Comparison of ENCODE assay signal across 13 mouse cellular contexts in the genomic region with DNA sequence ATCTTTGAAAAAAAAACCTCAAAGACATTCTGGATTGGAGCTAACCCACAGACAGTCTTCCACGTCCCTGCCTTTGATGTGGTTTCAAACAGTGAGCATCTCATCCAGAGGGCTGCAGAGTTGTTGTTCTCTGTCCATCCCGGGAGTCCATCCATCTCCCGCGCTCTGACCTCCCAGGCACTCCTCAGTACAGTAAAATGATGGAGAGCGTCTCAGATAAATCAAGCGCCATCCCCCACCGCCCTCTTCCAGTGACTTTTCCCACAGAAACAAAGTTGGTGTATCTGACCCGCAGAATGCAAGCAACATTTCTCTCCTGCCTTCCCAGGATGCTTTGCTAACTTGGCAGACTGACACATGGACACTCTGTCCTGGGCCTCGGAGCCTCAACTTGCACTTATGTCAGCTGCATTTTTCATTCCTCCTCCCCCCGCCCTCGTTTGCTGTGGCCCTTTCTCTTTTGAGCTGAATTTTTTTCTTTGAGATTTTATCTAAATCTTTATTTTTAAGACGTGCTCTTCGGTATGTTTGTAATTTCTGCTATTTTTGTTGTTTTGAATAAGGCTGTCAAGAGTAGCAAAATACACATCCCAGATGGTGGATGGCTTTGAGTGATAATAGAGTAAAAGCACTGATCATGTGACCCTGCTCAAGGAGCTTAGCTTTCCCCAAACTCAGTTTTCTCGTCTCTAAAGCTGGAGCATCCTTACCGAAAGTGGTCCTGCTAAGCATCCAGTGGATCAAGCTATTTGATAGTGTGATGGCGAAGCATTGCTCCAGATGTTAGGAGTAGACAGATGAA. TPM values are rescaled to one million over a fixed set of nuclear protein-coding genes. Genes with fewer than 3 reads are reported as not detected.
DNase-seq lines count a peak whose midpoint lies in the region; ATAC-seq and TF ChIP-seq lines count a peak whose summit lies in the region.
"Had no signal": no experiment of that assay in that cellular context is flagged by ENCODE, and none has a peak within 500 bp of the region (broad histone marks: within the 10 kb centered on the region; RNA-seq: fewer than 3 reads in every experiment).

No protein-coding gene starts in this region.

- H3K36me3 ChIP-seq in hindbrain, embryonic 16.5 days (ENCODE audit: control insufficient read depth, insufficient read depth, low read length): no peaks in the 10 kb centered on the region
- H3K36me3 ChIP-seq in hindbrain, embryonic 10.5 days: peaks cover 20% of the 10 kb centered on the region; the same call in 1 of the 2 replicates
- no peaks in the 10 kb centered on the region for H3K36me3 ChIP-seq in midbrain, embryonic 16.5 days (ENCODE audit: control insufficient read depth, insufficient read depth, low read length)
- no peaks in the 10 kb centered on the region for H3K36me3 ChIP-seq in midbrain, embryonic 11.5 days (ENCODE audit: control insufficient read depth, insufficient read depth, low read length)
- H3K36me3 ChIP-seq in lung, embryonic 16.5 days (ENCODE audit: control insufficient read depth, insufficient read depth, low read length): no peaks in the 10 kb centered on the region
- H3K36me3 ChIP-seq in stomach, postnatal 0 days (ENCODE audit: control insufficient read depth, insufficient read depth, low read length): no peaks in the 10 kb centered on the region
- H3K36me3 ChIP-seq: limb, embryonic 12.5 days had no signal

- no peaks in the 10 kb centered on the region for H3K27me3 ChIP-seq in hindbrain, embryonic 16.5 days (replicated peaks; ENCODE audit: control insufficient read depth, insufficient read depth, low read length)
- H3K27me3 ChIP-seq in hindbrain, embryonic 10.5 days (ENCODE audit: insufficient read depth, poor library complexity, severe bottlenecking): no peaks in the 10 kb centered on the region
- H3K27me3 ChIP-seq in midbrain, embryonic 16.5 days (ENCODE audit: control insufficient read depth, insufficient read depth, low read depth, low read length): no peaks in the 10 kb centered on the region
- H3K27me3 ChIP-seq in midbrain, embryonic 11.5 days (ENCODE audit: control insufficient read depth, insufficient read depth, low read length): no peaks in the 10 kb centered on the region
- H3K27me3 ChIP-seq in lung, embryonic 16.5 days (ENCODE audit: control insufficient read depth, insufficient read depth, low read depth, low read length): no peaks in the 10 kb centered on the region
- no peaks in the 10 kb centered on the region for H3K27me3 ChIP-seq in stomach, postnatal 0 days (ENCODE audit: control insufficient read depth, insufficient read depth, low read length)
- H3K27me3 ChIP-seq: limb, embryonic 12.5 days had no signal

- no peak for TF ChIP-seq CTCF in stomach, postnatal 0 days (IDR thresholded peaks at IDR 0.05; ENCODE audit: low read depth)

- no peak overlapping the region for H3K27ac ChIP-seq in hindbrain, embryonic 16.5 days (ENCODE audit: low read depth, low read length)
- H3K27ac ChIP-seq in hindbrain, embryonic 10.5 days: no peak overlapping the region
- no peak overlapping the region for H3K27ac ChIP-seq in midbrain, embryonic 16.5 days (ENCODE audit: low read length)
- H3K27ac ChIP-seq in midbrain, embryonic 11.5 days (ENCODE audit: low read depth, low read length): no peak overlapping the region
- peak overlapping the region; percentile 63 for H3K27ac ChIP-seq in lung, embryonic 16.5 days (ENCODE audit: low read length)
- H3K27ac ChIP-seq in stomach, postnatal 0 days (replicated peaks): no peak overlapping the region
- H3K27ac ChIP-seq: limb, embryonic 12.5 days had no signal

- no peak overlapping the region for H3K4me3 ChIP-seq in hindbrain, embryonic 16.5 days (ENCODE audit: low read length)
- H3K4me3 ChIP-seq in hindbrain, embryonic 10.5 days: no peak overlapping the region
- H3K4me3 ChIP-seq in midbrain, embryonic 16.5 days (ENCODE audit: low read depth, low read length): no peak overlapping the region
- no peak overlapping the region for H3K4me3 ChIP-seq in midbrain, embryonic 11.5 days (ENCODE audit: low read depth, low read length)
- H3K4me3 ChIP-seq in lung, embryonic 16.5 days (ENCODE audit: low read length): no peak overlapping the region
- no peak overlapping the region for H3K4me3 ChIP-seq in stomach, postnatal 0 days (ENCODE audit: low read depth, low read length)
- H3K4me3 ChIP-seq: limb, embryonic 12.5 days had no signal

- no peaks in the 10 kb centered on the region for H3K4me1 ChIP-seq in hindbrain, embryonic 16.5 days (ENCODE audit: control insufficient read depth, insufficient read depth, low read depth, low read length)
- 0 out of 2 replicates have a peak, but pooled peaks cover 1% of the 10 kb centered on the region for H3K4me1 ChIP-seq in hindbrain, embryonic 10.5 days (replicated peaks)
- H3K4me1 ChIP-seq in midbrain, embryonic 16.5 days (ENCODE audit: control insufficient read depth, insufficient read depth, low read length): no peaks in the 10 kb centered on the region
- no peaks in the 10 kb centered on the region for H3K4me1 ChIP-seq in midbrain, embryonic 11.5 days (ENCODE audit: control insufficient read depth, insufficient read depth, low read length)
- H3K4me1 ChIP-seq in lung, embryonic 16.5 days (replicated peaks; ENCODE audit: control insufficient read depth, insufficient read depth, low read length): peaks cover 8% of the 10 kb centered on the region
- H3K4me1 ChIP-seq in stomach, postnatal 0 days (replicated peaks; ENCODE audit: control insufficient read depth, insufficient read depth): no peaks in the 10 kb centered on the region
- H3K4me1 ChIP-seq: limb, embryonic 12.5 days had no signal

- no peak for TF ChIP-seq EP300 in stomach, postnatal 0 days (optimal IDR thresholded peaks at IDR 0.05)

- H3K4me2 ChIP-seq in hindbrain, embryonic 16.5 days (ENCODE audit: low read length): 0 out of 2 replicates have a peak overlapping the region, but pooled peaks have one; percentile 5
- no peak overlapping the region for H3K4me2 ChIP-seq in midbrain, embryonic 16.5 days (ENCODE audit: low read length)
- no peak overlapping the region for H3K4me2 ChIP-seq in midbrain, embryonic 11.5 days
- peak overlapping the region; percentile 17; the same call in 1 of the 2 replicates for H3K4me2 ChIP-seq in lung, embryonic 16.5 days (ENCODE audit: low read depth, low read length)
- peak overlapping the region; percentile 14; the same call in 1 of the 2 replicates for H3K4me2 ChIP-seq in stomach, postnatal 0 days (replicated peaks; ENCODE audit: low read depth)
- H3K4me2 ChIP-seq: limb, embryonic 12.5 days had no signal

- no peak for DNase-seq in hindbrain, embryonic 10.5 days (ENCODE audit: low spot score)
- no peak for DNase-seq in midbrain, embryonic 11.5 days (ENCODE audit: low spot score, missing footprints)
- no peak for DNase-seq in stomach, postnatal 0 days (ENCODE audit: low spot score)
- no peak for DNase-seq in layer of hippocampus, postnatal 10 days (ENCODE audit: low spot score in 2 of 2)
- DNase-seq: cerebellum, adult 9-11 months; gastrocnemius, postnatal 14 days; layer of hippocampus, postnatal 36 days had no signal

- ATAC-seq in hindbrain, embryonic 16.5 days: peak; percentile 56; the same call in 1 of the 2 replicates
- peak; percentile 30; the same call in 1 of the 2 replicates for ATAC-seq in midbrain, embryonic 16.5 days
- ATAC-seq in midbrain, embryonic 11.5 days (ENCODE audit: low FRiP score): no peak
- peak; percentile 79 for ATAC-seq in lung, embryonic 16.5 days (ENCODE audit: low read depth)
- ATAC-seq in stomach, postnatal 0 days (ENCODE audit: low FRiP score, low TSS enrichment): no peak
- ATAC-seq: CD4-positive, CD25-positive, alpha-beta regulatory T cell, adult 4 months; forebrain, embryonic 16.5 days had no signal

- 57% methylated on average over 16 of the region's 16 CpGs for WGBS in hindbrain, embryonic 16.5 days
- WGBS in hindbrain, embryonic 10.5 days: 70% methylated on average over 16 of the region's 16 CpGs
- 66% methylated on average over 16 of the region's 16 CpGs for WGBS in midbrain, embryonic 16.5 days
- 77% methylated on average over 16 of the region's 16 CpGs for WGBS in midbrain, embryonic 11.5 days
- 36% methylated on average over 16 of the region's 16 CpGs for WGBS in lung, embryonic 16.5 days
- 43% methylated on average over 16 of the region's 16 CpGs for WGBS in stomach, postnatal 0 days

- H3K9ac ChIP-seq in hindbrain, embryonic 16.5 days (ENCODE audit: low read depth, low read length): no peak overlapping the region
- no peak overlapping the region for H3K9ac ChIP-seq in midbrain, embryonic 16.5 days (ENCODE audit: low read depth, low read length)
- no peak overlapping the region for H3K9ac ChIP-seq in midbrain, embryonic 11.5 days (ENCODE audit: low read length)
- no peak overlapping the region for H3K9ac ChIP-seq in lung, embryonic 16.5 days (ENCODE audit: low read length)
- no peak overlapping the region for H3K9ac ChIP-seq in stomach, postnatal 0 days (ENCODE audit: low read length)
- H3K9ac ChIP-seq: limb, embryonic 12.5 days had no signal

- H3K9me3 ChIP-seq in hindbrain, embryonic 16.5 days (ENCODE audit: control insufficient read depth, low read length): no peaks in the 10 kb centered on the region
- H3K9me3 ChIP-seq in hindbrain, embryonic 10.5 days: peaks cover 14% of the 10 kb centered on the region; the same call in 1 of the 2 replicates
- H3K9me3 ChIP-seq in midbrain, embryonic 16.5 days (replicated peaks; ENCODE audit: control insufficient read depth, low read length, poor library complexity, severe bottlenecking): no peaks in the 10 kb centered on the region
- no peaks in the 10 kb centered on the region for H3K9me3 ChIP-seq in midbrain, embryonic 11.5 days (ENCODE audit: control insufficient read depth, low read length)
- no peaks in the 10 kb centered on the region for H3K9me3 ChIP-seq in lung, embryonic 16.5 days (ENCODE audit: control insufficient read depth, low read length)
- no peaks in the 10 kb centered on the region for H3K9me3 ChIP-seq in stomach, postnatal 0 days (ENCODE audit: control insufficient read depth, low read length)

RNA-seq across cellular contexts. Expression of gene Shroom3, which starts 9.2 kb away (rescaled TPM):
- 1.4 and 1.6 TPM in 2 replicates for polyA plus RNA-seq in hindbrain, embryonic 16.5 days (2015; fragmentation: Nextera tagmentation; extraction: Ambion mirVana)
- polyA plus RNA-seq in hindbrain, embryonic 10.5 days (2016; fragmentation: Nextera tagmentation; extraction: Ambion mirVana): 6.5 and 7.4 TPM in 2 replicates
- 1.1 and 1.8 TPM in 2 replicates for polyA plus RNA-seq in midbrain, embryonic 16.5 days (2015; fragmentation: Nextera tagmentation; extraction: Ambion mirVana)
- polyA plus RNA-seq in midbrain, embryonic 11.5 days (2014; fragmentation: Nextera tagmentation; extraction: Ambion mirVana): 6.0 and 6.2 TPM in 2 replicates
- 4.0 and 5.0 TPM in 2 replicates for polyA plus RNA-seq in lung, embryonic 16.5 days (2015; fragmentation: Nextera tagmentation; extraction: Ambion mirVana)
- polyA plus RNA-seq in stomach, postnatal 0 days (2015; fragmentation: Nextera tagmentation; extraction: Ambion mirVana): 11.4 and 15.0 TPM in 2 replicates
- total RNA-seq in layer of hippocampus, postnatal 10 days (2021): 1 to 10 TPM; 2.5 to 3.8 TPM
- polyA plus RNA-seq: CD4-positive, CD25-positive, alpha-beta regulatory T cell, adult 4 months had no signal

RNA-seq across cellular contexts. Expression of gene Ccdc158, which starts 17.3 kb away (rescaled TPM):
- polyA plus RNA-seq in hindbrain, embryonic 16.5 days (2015; fragmentation: Nextera tagmentation; extraction: Ambion mirVana): 0.50 and 0.51 TPM in 2 replicates
- polyA plus RNA-seq in hindbrain, embryonic 10.5 days (2016; fragmentation: Nextera tagmentation; extraction: Ambion mirVana): 0.85 and 0.90 TPM in 2 replicates
- polyA plus RNA-seq in midbrain, embryonic 16.5 days (2015; fragmentation: Nextera tagmentation; extraction: Ambion mirVana): 0.57 and 0.63 TPM in 2 replicates
- 0.92 and 1.1 TPM in 2 replicates for polyA plus RNA-seq in midbrain, embryonic 11.5 days (2014; fragmentation: Nextera tagmentation; extraction: Ambion mirVana)
- 3.3 TPM in 2 replicates for polyA plus RNA-seq in lung, embryonic 16.5 days (2015; fragmentation: Nextera tagmentation; extraction: Ambion mirVana)
- 0.24 and 0.31 TPM in 2 replicates for polyA plus RNA-seq in stomach, postnatal 0 days (2015; fragmentation: Nextera tagmentation; extraction: Ambion mirVana)
- total RNA-seq in layer of hippocampus, postnatal 10 days (2021): under 1 TPM; 0.50 to 0.74 TPM
- polyA plus RNA-seq: CD4-positive, CD25-positive, alpha-beta regulatory T cell, adult 4 months had no signal

Comparison
In these comparisons a context has a peak if more than half of its experiments do, and no peak if none do; other contexts are left out.
1. ATAC-seq: peak in hindbrain, embryonic 16.5 days (single experiment), midbrain, embryonic 16.5 days (single experiment) and lung, embryonic 16.5 days (single experiment); none in midbrain, embryonic 11.5 days (single experiment) and stomach, postnatal 0 days (single experiment).
2. H3K4me2 ChIP-seq: peak in hindbrain, embryonic 16.5 days (single experiment), lung, embryonic 16.5 days (single experiment) and stomach, postnatal 0 days (single experiment); none in midbrain, embryonic 16.5 days (single experiment) and midbrain, embryonic 11.5 days (single experiment).